Mouse (Mus musculus): ENCODE measurements around the gene Lage3. TPM values are rescaled to one million over a fixed set of nuclear protein-coding genes. Genes with fewer than 3 reads are reported as not detected.
"Not testable (repeated sequence)": the region's sequence is repeated elsewhere in the genome, so short reads cannot be mapped to it uniquely, and the experiment has no call there.

The Lage3 gene
- polyA plus RNA-seq, 1 experiment from 2014 or later: 78.4 TPM

- no peak for ATAC-seq
- WGBS: 59% methylated on average over 11 of the region's 11 CpGs
- no peaks in the 10 kb centered on the region for H3K27me3 ChIP-seq (replicated peaks; ENCODE audit: control insufficient read depth, insufficient read depth, low read length)
- no peaks in the 10 kb centered on the region for H3K9me3 ChIP-seq (ENCODE audit: control insufficient read depth, low read length)
- H3K4me2 ChIP-seq (ENCODE audit: low read length): no peak overlapping the region
- no peaks in the 10 kb centered on the region for H3K36me3 ChIP-seq (ENCODE audit: control insufficient read depth, insufficient read depth, low read length)
- no peak overlapping the region for H3K9ac ChIP-seq (ENCODE audit: low read depth, low read length)
- H3K27ac ChIP-seq (ENCODE audit: low read depth, low read length): no peak overlapping the region
- no peak overlapping the region for H3K4me3 ChIP-seq (ENCODE audit: low read length)
- H3K4me1 ChIP-seq (ENCODE audit: control insufficient read depth, insufficient read depth, low read depth, low read length): no peaks in the 10 kb centered on the region
Observed at GRCm38 (mm10) chrX:74359171-74359570, 5.8 kb upstream of the Lage3 start.

- not testable (repeated sequence) for H3K4me1 ChIP-seq (ENCODE audit: control insufficient read depth, insufficient read depth, low read depth, low read length)
Observed at GRCm38 (mm10) chrX:74357069-74357468, 3.7 kb upstream of the Lage3 start.

GRCm38 (mm10) chrX:74352645-74353466 lies 562 bp downstream of the Lage3 start:
- peak overlapping the region; percentile 61 for H3K9ac ChIP-seq (ENCODE audit: low read depth, low read length)
- no peaks in the 10 kb centered on the region for H3K4me1 ChIP-seq (ENCODE audit: control insufficient read depth, insufficient read depth, low read depth, low read length)
- peak; percentile 52 for ATAC-seq
- no peaks in the 10 kb centered on the region for H3K27me3 ChIP-seq (replicated peaks; ENCODE audit: control insufficient read depth, insufficient read depth, low read length)
- peak overlapping the region; percentile 43 for H3K4me3 ChIP-seq (ENCODE audit: low read length)
- peak overlapping the region; percentile 53 for H3K4me2 ChIP-seq (ENCODE audit: low read length)
- no peaks in the 10 kb centered on the region for H3K36me3 ChIP-seq (ENCODE audit: control insufficient read depth, insufficient read depth, low read length)
- no peaks in the 10 kb centered on the region for H3K9me3 ChIP-seq (ENCODE audit: control insufficient read depth, low read length)
- H3K27ac ChIP-seq (ENCODE audit: low read depth, low read length): peak overlapping the region; percentile 75
- WGBS: 25% methylated on average over 13 of the region's 13 CpGs

More at GRCm38 (mm10) chrX:74357069-74357468, 3.7 kb upstream of the Lage3 start:
- H3K9ac ChIP-seq (ENCODE audit: low read depth, low read length); H3K9me3 ChIP-seq (ENCODE audit: control insufficient read depth, low read length); H3K4me3 ChIP-seq (ENCODE audit: low read length); ATAC-seq; H3K27me3 ChIP-seq (replicated peaks; ENCODE audit: control insufficient read depth, insufficient read depth, low read length); H3K36me3 ChIP-seq (ENCODE audit: control insufficient read depth, insufficient read depth, low read length); H3K4me2 ChIP-seq (ENCODE audit: low read length); H3K27ac ChIP-seq (ENCODE audit: low read depth, low read length): not testable (repeated sequence)
- WGBS: 93% methylated on average over 3 of the region's 3 CpGs

GRCm38 (mm10) chrX:74330166-74330930 lies 23.1 kb downstream of the Lage3 start:
- no peaks in the 10 kb centered on the region for H3K9me3 ChIP-seq (ENCODE audit: control insufficient read depth, low read length)
- 19% methylated on average over 2 of the region's 2 CpGs for WGBS
- H3K9ac ChIP-seq (ENCODE audit: low read depth, low read length): peak overlapping the region; percentile 68
- peak overlapping the region; percentile 54 for H3K27ac ChIP-seq (ENCODE audit: low read depth, low read length)
- ATAC-seq: no peak
- H3K4me1 ChIP-seq (ENCODE audit: control insufficient read depth, insufficient read depth, low read depth, low read length): peaks cover 12% of the 10 kb centered on the region; the same call in 1 of the 2 replicates
- H3K4me2 ChIP-seq (ENCODE audit: low read length): peak overlapping the region; percentile 75
- H3K36me3 ChIP-seq (ENCODE audit: control insufficient read depth, insufficient read depth, low read length): 0 out of 2 replicates have a peak, but pooled peaks cover 2% of the 10 kb centered on the region
- H3K4me3 ChIP-seq (ENCODE audit: low read length): peak overlapping the region; percentile 55
- H3K27me3 ChIP-seq (replicated peaks; ENCODE audit: control insufficient read depth, insufficient read depth, low read length): no peaks in the 10 kb centered on the region

GRCm38 (mm10) chrX:74329215-74329671 lies 24.2 kb downstream of the Lage3 start:
- peak overlapping the region; percentile 85 for H3K27ac ChIP-seq (ENCODE audit: low read depth, low read length)
- H3K4me1 ChIP-seq (ENCODE audit: control insufficient read depth, insufficient read depth, low read depth, low read length): peaks cover 12% of the 10 kb centered on the region; the same call in 1 of the 2 replicates
- H3K27me3 ChIP-seq (replicated peaks; ENCODE audit: control insufficient read depth, insufficient read depth, low read length): no peaks in the 10 kb centered on the region
- no peaks in the 10 kb centered on the region for H3K9me3 ChIP-seq (ENCODE audit: control insufficient read depth, low read length)
- no peaks in the 10 kb centered on the region for H3K36me3 ChIP-seq (ENCODE audit: control insufficient read depth, insufficient read depth, low read length)
- H3K4me3 ChIP-seq (ENCODE audit: low read length): peak overlapping the region; percentile 55
- peak overlapping the region; percentile 68 for H3K9ac ChIP-seq (ENCODE audit: low read depth, low read length)
- peak; percentile 51 for ATAC-seq
- WGBS: 17% methylated on average over 9 of the region's 10 CpGs
- peak overlapping the region; percentile 75 for H3K4me2 ChIP-seq (ENCODE audit: low read length)

- Histone ChIP-seq H3K4me2 (ENCODE audit: low read length) (peak within 1 kb of the TSS; percentile 75), H3K4me3 (ENCODE audit: low read length) (peak within 1 kb of the TSS; percentile 55), H3K9ac (ENCODE audit: low read depth, low read length) (peak within 1 kb of the TSS; percentile 68), H3K27me3 (replicated peaks; ENCODE audit: control insufficient read depth, insufficient read depth, low read length) (no peaks in the 10 kb centered on the region), H3K9me3 (ENCODE audit: control insufficient read depth, low read length) (no peaks in the 10 kb centered on the region), H3K27ac (ENCODE audit: low read depth, low read length) (peak within 1 kb of the TSS; percentile 85), H3K4me1 (ENCODE audit: control insufficient read depth, insufficient read depth, low read depth, low read length) (peaks cover 12% of the 10 kb centered on the region; the same call in 1 of the 2 replicates), H3K36me3 (ENCODE audit: control insufficient read depth, insufficient read depth, low read length) (no peaks in the 10 kb centered on the region)
- WGBS: 15% methylated on average over 27 of the region's 30 CpGs
- peak; percentile 96 for ATAC-seq
Observed at GRCm38 (mm10) chrX:74328725-74329161, 24.7 kb downstream of the Lage3 start, which contains the start of gene Plxna3. TSS of gene Plxna3 (plus strand) at chrX:74329066.

GRCm38 (mm10) chrX:74312540-74313464 lies 40.6 kb downstream of the Lage3 start, which contains the start of gene Fam50a:
TSS of gene Fam50a (plus strand) at chrX:74313033.
- peaks cover 8% of the 10 kb centered on the region; the same call in 1 of the 2 replicates for H3K36me3 ChIP-seq (ENCODE audit: control insufficient read depth, insufficient read depth, low read length)
- peaks cover 5% of the 10 kb centered on the region for H3K4me1 ChIP-seq (ENCODE audit: control insufficient read depth, insufficient read depth, low read depth, low read length)
- H3K9me3 ChIP-seq (ENCODE audit: control insufficient read depth, low read length): no peaks in the 10 kb centered on the region
- ATAC-seq: peak; percentile 97
- peak within 1 kb of the TSS; percentile 71 for H3K4me2 ChIP-seq (ENCODE audit: low read length)
- peak within 1 kb of the TSS; percentile 74 for H3K9ac ChIP-seq (ENCODE audit: low read depth, low read length)
- peak within 1 kb of the TSS; percentile 63 for H3K4me3 ChIP-seq (ENCODE audit: low read length)
- H3K27me3 ChIP-seq (replicated peaks; ENCODE audit: control insufficient read depth, insufficient read depth, low read length): no peaks in the 10 kb centered on the region
- peak within 1 kb of the TSS; percentile 90 for H3K27ac ChIP-seq (ENCODE audit: low read depth, low read length)
- 19% methylated on average over 47 of the region's 59 CpGs for WGBS

Measured in hindbrain, embryonic 16.5 days (tissue).